Mouse (Mus musculus) myocyte (in vitro differentiated cells): ENCODE results near the gene Usp12.

Experiments used
- CEBPB ChIP-seq: IDR thresholded peaks from 2 replicates; pipeline ENCODE4 v1.6.1; 2011; ENCODE audit warnings: mild to moderate bottlenecking, moderate library complexity; ENCODE audit not compliant: poor library complexity, insufficient read depth, severe bottlenecking
- E2F4 ChIP-seq: IDR thresholded peaks from one replicate; pipeline ENCODE4 v1.6.1; 2011; ENCODE audit warnings: mild to moderate bottlenecking, control low read depth, moderate library complexity; ENCODE audit not compliant: insufficient read depth
- MAX ChIP-seq: IDR thresholded peaks from one replicate; pipeline ENCODE4 v1.6.1; 2011; ENCODE audit warnings: low read depth, mild to moderate bottlenecking, control low read depth
- MYOD1 ChIP-seq, 3 experiments: IDR thresholded peaks; one replicate each; pipeline ENCODE4 v1.6.1; 2011; ENCODE audit warnings: control low read depth in 2 of 3, low read depth in 2 of 3, mild to moderate bottlenecking in 2 of 3, moderate library complexity in 1 of 3; ENCODE audit not compliant: insufficient read length in 2 of 3, control insufficient read depth in 1 of 3
- MYOG ChIP-seq, 3 experiments: IDR thresholded peaks; one replicate each; pipeline ENCODE4 v1.6.1; 2011; ENCODE audit warnings: control low read depth in 2 of 3, low read depth in 2 of 3, mild to moderate bottlenecking in 2 of 3; ENCODE audit not compliant: insufficient read length in 2 of 3, control insufficient read depth in 1 of 3, insufficient read depth in 1 of 3
- POLR2A ChIP-seq: IDR thresholded peaks from one replicate; pipeline ENCODE4 v1.6.1; 2011; ENCODE audit warnings: low read depth, mild to moderate bottlenecking, control low read depth, moderate library complexity; ENCODE audit not compliant: insufficient read length
- POLR2AphosphoS2 ChIP-seq: IDR thresholded peaks from one replicate; pipeline ENCODE4 v1.6.1; 2011; ENCODE audit warnings: low read depth, control low read depth; ENCODE audit not compliant: insufficient read length
- REST ChIP-seq: IDR thresholded peaks from one replicate; pipeline ENCODE4 v1.6.1; 2011; ENCODE audit warnings: mild to moderate bottlenecking, control low read depth, moderate library complexity; ENCODE audit not compliant: insufficient read depth, insufficient read length
- SRF ChIP-seq: IDR thresholded peaks from one replicate; pipeline ENCODE4 v1.6.1; 2011; ENCODE audit warnings: low read depth; ENCODE audit not compliant: control insufficient read depth, insufficient read length
- TCF12 ChIP-seq: IDR thresholded peaks from one replicate; pipeline ENCODE4 v1.6.1; 2011; ENCODE audit warnings: mild to moderate bottlenecking, control low read depth; ENCODE audit not compliant: poor library complexity, insufficient read depth, severe bottlenecking
- TCF3 ChIP-seq: IDR thresholded peaks from one replicate; pipeline ENCODE4 v1.6.1; 2011; ENCODE audit warnings: low read depth, control low read depth; ENCODE audit not compliant: insufficient read length
- USF1 ChIP-seq: IDR thresholded peaks from one replicate; pipeline ENCODE4 v1.6.1; 2011; ENCODE audit warnings: low read depth, mild to moderate bottlenecking, control low read depth, moderate library complexity

DNA sequence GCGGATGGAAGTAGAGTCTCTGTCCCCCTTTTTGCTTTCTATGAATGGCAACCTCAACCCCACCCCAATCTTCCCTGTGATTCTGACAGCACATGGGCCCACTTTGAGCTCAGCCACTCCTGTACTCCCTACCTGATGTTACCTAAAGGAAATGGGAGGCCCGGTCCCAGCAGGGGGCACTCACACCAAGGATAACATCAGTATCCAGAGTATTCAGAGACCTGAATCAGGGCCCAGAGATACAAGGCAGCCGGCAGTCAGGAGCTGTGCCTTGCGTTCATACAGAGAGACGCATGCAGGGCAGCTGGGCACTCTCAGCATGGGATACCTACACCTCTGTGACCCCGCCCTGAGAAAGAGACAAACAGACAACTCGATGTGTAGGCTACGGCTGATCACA, 103.1 kb downstream of the Usp12 start:
- TF ChIP-seq POLR2A, result no peak
- TF ChIP-seq MAX, result no peak
- TF ChIP-seq E2F4, result no peak
- TF ChIP-seq MYOG (IDR thresholded peaks at IDR 0.05; ENCODE audit: control insufficient read depth in 1 of 3, insufficient read depth in 1 of 3, insufficient read length in 2 of 3, low read depth in 2 of 3), result no peak
- no peak for TF ChIP-seq USF1
- TF ChIP-seq CEBPB, result no peak
- TF ChIP-seq MYOD1 (IDR thresholded peaks at IDR 0.05; ENCODE audit: control insufficient read depth in 1 of 3, insufficient read length in 2 of 3, low read depth in 2 of 3), result no peak
- TF ChIP-seq POLR2AphosphoS2, result no peak
- no peak for TF ChIP-seq SRF
- TF ChIP-seq TCF3, result no peak
- TF ChIP-seq TCF12, result no peak
- TF ChIP-seq REST, result no peak
